Mouse (Mus musculus) neural tube, embryonic 15.5 days (tissue): Measurements from ENCODE around the gene Pla2g1b. TPM values are rescaled to one million over a fixed set of nuclear protein-coding genes. Genes with fewer than 3 reads are reported as not detected.

Source experiments
- ATAC-seq: fragments of 200-750 bp; cut with Nextera tagmentation; 2 replicates; pipeline ENCODE4 v1.8.0; 2017; ENCODE audit warnings: mild to moderate bottlenecking, moderate TSS enrichment, moderate library complexity; ENCODE audit not compliant: low FRiP score
- H3K27ac ChIP-seq: fragments of 300-500 bp; sonication (generic); replicated peaks from 2 replicates; pipeline ENCODE4 v1.5.1; 2015; ENCODE audit warnings: mild to moderate bottlenecking, inconsistent platforms
- H3K27me3 ChIP-seq: fragments of 300-500 bp; sonication (generic); replicated peaks from 2 replicates; pipeline ENCODE4 v1.6.1; 2015; ENCODE audit warnings: inconsistent platforms
- H3K36me3 ChIP-seq: fragments of 300-500 bp; sonication (generic); 2 replicates; pipeline ENCODE4 v1.6.1; 2015; ENCODE audit warnings: inconsistent platforms
- H3K4me1 ChIP-seq: fragments of 300-500 bp; sonication (generic); 2 replicates; pipeline ENCODE4 v1.6.1; 2015; ENCODE audit warnings: inconsistent platforms
- H3K4me2 ChIP-seq: fragments of 300-500 bp; sonication (generic); 2 replicates; pipeline ENCODE4 v1.6.1; 2015; ENCODE audit warnings: inconsistent platforms, mild to moderate bottlenecking, moderate library complexity
- H3K4me3 ChIP-seq: fragments of 300-500 bp; sonication (generic); replicated peaks from 2 replicates; pipeline ENCODE4 v1.5.1; 2015; ENCODE audit warnings: mild to moderate bottlenecking, inconsistent platforms
- H3K9ac ChIP-seq: fragments of 300-500 bp; sonication (generic); replicated peaks from 2 replicates; pipeline ENCODE4 v1.6.1; 2015; ENCODE audit warnings: mild to moderate bottlenecking, inconsistent platforms
- H3K9me3 ChIP-seq: fragments of 300-500 bp; sonication (generic); replicated peaks from 2 replicates; pipeline ENCODE4 v1.6.1; 2016; ENCODE audit warnings: inconsistent platforms
- WGBS: fragments of 180-500 bp; shearing (Covaris S2); methylation state at CpG from one replicate; pipeline ENCODE4 v1.1.7; 2015; ENCODE audit warnings: mixed read lengths; 5-methylcytosine and 5-hydroxymethylcytosine counted together
- polyA plus RNA-seq: library from polyadenylated mRNA; unstranded; fragments of >200 nt; fragmentation: Nextera tagmentation; extraction: Ambion mirVana; gene quantifications from 2 replicates; pipeline ENCODE4 v1.2.1, GENCODE M21; 2015

Gene Pla2g1b
- polyA plus RNA-seq, 1 experiment from 2014 or later, result 0.81 TPM

DNA sequence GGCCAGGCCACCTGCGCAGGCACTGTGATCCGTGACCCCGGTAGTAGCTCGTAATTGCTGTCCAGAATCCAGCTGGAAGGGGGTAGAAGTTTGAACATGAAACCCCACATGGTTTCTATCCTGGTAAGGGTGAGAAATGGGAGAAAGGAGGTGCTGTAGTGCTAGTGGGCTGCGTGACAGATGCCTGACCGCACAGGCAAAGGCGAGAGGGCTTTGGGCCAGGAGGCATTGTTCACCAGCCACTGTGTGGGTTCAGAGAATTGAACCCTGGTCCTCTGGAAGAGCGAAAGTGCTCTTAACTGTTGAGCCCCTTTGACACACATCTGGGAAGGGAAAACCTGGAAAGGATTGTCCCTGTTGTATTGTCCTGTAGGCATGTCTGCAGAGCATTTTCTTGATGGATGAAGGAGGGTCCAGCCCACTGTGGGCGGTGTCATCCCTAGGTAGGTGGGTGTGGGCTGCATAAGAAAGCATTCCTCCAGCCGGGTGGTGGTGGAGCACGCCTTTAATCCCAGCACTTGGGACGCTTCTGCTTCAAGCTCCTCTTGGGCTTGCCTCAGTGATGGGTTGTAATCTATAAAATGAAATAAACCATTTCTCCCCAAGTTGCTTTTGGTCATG is 10.2 kb downstream of the Pla2g1b start:
- peak overlapping the region; percentile 64 for H3K4me2 ChIP-seq
- peaks cover 19% of the 10 kb centered on the region for H3K4me1 ChIP-seq
- H3K4me3 ChIP-seq, result peak overlapping the region; percentile 47
- no peaks in the 10 kb centered on the region for H3K9me3 ChIP-seq
- no peak overlapping the region; the same call in 1 of the 2 replicates for H3K27ac ChIP-seq
- no peaks in the 10 kb centered on the region for H3K27me3 ChIP-seq
- ATAC-seq, result peak; percentile 42; the same call in 1 of the 2 replicates
- peaks cover 9% of the 10 kb centered on the region; the same call in 1 of the 2 replicates for H3K36me3 ChIP-seq
- 47% methylated on average over 12 of the region's 12 CpGs for WGBS
- 0 out of 2 replicates have a peak overlapping the region, but pooled peaks have one; percentile 44 for H3K9ac ChIP-seq

DNA sequence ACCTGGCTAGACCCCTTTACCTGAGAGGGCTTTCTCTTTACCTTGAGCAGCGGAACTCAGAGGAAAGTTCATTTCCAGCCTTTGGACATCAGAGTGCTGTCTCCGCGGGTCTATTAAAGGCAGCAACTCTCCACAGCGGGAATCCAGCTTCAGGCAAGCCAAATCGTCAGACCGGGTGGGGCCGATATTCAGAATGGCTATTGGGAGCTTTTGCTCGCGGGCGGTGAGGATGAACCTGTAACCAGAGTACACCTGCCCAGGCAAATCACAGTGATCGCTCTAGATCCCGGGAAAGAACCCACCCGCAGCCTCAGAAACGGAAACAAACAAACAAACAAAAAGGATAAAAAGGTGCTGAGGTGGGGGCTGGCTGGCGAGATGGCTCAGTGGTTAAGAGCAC is 13.5 kb downstream of the Pla2g1b start:
- no peak for ATAC-seq
- no peak overlapping the region for H3K4me2 ChIP-seq
- peaks cover 9% of the 10 kb centered on the region; the same call in 1 of the 2 replicates for H3K36me3 ChIP-seq
- no peaks in the 10 kb centered on the region for H3K9me3 ChIP-seq
- H3K27ac ChIP-seq, result no peak overlapping the region
- H3K4me3 ChIP-seq, result no peak overlapping the region
- peaks cover 44% of the 10 kb centered on the region for H3K4me1 ChIP-seq
- H3K9ac ChIP-seq, result no peak overlapping the region
- 46% methylated on average over 15 of the region's 15 CpGs for WGBS
- no peaks in the 10 kb centered on the region for H3K27me3 ChIP-seq

DNA sequence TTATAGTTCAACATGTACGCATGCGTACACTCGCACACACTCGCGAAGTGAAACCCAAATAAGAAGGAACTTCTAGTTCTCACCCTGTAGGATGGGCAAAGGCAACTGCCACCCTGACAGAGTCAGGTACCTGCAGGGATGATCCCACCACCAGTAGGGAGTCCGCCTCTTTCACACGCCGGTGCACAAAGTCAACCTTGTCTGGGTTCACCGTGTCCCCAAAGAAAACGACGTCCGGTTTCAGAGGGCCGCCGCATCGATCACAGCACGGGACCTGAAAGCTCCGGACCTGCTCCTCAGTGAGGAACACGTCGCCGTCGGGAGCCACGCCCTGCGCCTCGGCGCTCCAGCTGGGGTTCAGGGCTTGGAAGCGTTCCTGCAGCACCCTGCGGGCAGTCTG is 14.0 kb downstream of the Pla2g1b start:
- ATAC-seq, result no peak
- Histone ChIP-seq H3K4me1 (peaks cover 49% of the 10 kb centered on the region), H3K27me3 (no peaks in the 10 kb centered on the region), H3K9me3 (no peaks in the 10 kb centered on the region), H3K36me3 (peaks cover 9% of the 10 kb centered on the region; the same call in 1 of the 2 replicates), H3K27ac (no peak overlapping the region), H3K9ac (no peak overlapping the region), H3K4me3 (peak overlapping the region; percentile 19), H3K4me2 (peak overlapping the region; percentile 46)
- whole genome bisulfite sequencing, result 22% methylated on average over 27 of the region's 27 CpGs

DNA sequence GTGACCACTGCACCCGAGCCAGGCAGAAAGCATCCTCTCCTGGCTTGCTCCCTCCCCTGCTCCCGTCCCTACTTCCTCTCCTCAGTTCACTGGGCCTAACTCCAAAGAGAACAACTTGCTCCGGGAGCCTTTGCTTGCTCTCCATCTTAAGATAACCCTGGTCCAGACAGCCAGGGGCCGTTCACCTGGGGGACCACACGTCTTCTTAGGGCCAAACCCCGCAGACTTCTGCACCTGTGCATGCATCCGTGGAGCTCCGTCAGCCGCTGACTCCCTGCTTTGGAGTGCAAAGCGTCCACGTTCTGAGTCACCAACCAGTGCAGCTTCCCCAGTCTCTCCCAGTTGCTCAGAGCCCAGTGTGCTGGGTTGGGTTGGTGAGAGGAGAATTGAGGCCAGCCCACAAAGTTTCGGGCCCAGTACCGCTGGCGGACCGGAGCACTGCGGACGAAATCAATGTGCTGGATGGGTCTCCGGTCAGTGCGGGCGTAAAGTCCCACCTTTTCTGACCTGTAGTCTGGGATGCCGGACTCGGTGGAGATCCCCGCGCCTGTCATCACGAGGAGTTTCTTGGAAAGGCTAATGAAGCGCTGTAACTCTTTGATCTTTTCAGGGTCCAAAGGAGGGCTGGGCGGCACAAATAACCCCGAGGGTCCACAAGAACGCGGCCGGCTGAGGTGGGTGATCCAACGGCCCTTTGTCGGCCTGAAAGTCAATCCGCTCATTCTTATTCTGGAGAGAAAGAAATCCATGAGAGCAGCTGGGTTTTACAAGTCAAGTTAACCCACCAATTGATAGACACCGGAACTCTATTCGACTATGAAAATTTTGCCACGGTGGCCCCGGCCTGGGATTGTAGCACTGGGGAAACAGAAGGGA is 16.6 kb downstream of the Pla2g1b start:
- 22% methylated on average over 38 of the region's 38 CpGs for WGBS

DNA sequence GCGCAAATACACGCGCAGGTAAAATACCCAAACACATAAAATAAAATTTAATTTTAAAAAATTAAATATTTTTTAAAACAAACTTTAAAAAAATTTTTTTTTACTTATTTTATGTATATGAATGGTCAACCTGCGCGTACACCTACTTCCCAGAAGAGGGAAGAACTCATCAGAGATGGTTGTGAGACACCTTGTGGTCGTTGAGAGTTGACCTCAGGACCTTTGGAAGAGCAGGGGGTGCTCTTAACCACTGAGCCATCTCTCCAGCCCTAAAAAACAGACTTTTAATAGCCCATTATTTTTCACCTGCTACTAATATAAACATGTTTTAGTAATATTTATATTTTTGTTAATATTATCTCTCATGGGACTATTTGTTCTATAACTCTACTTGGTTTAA is 17.3 kb downstream of the Pla2g1b start:
- Histone ChIP-seq H3K9me3 (no peaks in the 10 kb centered on the region), H3K36me3 (peaks cover 9% of the 10 kb centered on the region; the same call in 1 of the 2 replicates), H3K27me3 (no peaks in the 10 kb centered on the region), H3K27ac (no peak overlapping the region), H3K4me3 (0 out of 2 replicates have a peak overlapping the region, but pooled peaks have one; percentile 21), H3K4me1 (peaks cover 43% of the 10 kb centered on the region), H3K4me2 (peak overlapping the region; percentile 51), H3K9ac (no peak overlapping the region)
- 31% methylated on average over 6 of the region's 6 CpGs for WGBS
- no peak for ATAC-seq

More for the DNA sequence above, 16.6 kb downstream of the Pla2g1b start:
- Histone ChIP-seq H3K9me3 (no peaks in the 10 kb centered on the region), H3K9ac (peak overlapping the region; percentile 34; the same call in 1 of the 2 replicates), H3K4me2 (peak overlapping the region; percentile 51), H3K4me3 (peak overlapping the region; percentile 21), H3K36me3 (peaks cover 9% of the 10 kb centered on the region; the same call in 1 of the 2 replicates), H3K4me1 (peaks cover 40% of the 10 kb centered on the region), H3K27me3 (no peaks in the 10 kb centered on the region), H3K27ac (no peak overlapping the region)
- ATAC-seq, result no peak

DNA sequence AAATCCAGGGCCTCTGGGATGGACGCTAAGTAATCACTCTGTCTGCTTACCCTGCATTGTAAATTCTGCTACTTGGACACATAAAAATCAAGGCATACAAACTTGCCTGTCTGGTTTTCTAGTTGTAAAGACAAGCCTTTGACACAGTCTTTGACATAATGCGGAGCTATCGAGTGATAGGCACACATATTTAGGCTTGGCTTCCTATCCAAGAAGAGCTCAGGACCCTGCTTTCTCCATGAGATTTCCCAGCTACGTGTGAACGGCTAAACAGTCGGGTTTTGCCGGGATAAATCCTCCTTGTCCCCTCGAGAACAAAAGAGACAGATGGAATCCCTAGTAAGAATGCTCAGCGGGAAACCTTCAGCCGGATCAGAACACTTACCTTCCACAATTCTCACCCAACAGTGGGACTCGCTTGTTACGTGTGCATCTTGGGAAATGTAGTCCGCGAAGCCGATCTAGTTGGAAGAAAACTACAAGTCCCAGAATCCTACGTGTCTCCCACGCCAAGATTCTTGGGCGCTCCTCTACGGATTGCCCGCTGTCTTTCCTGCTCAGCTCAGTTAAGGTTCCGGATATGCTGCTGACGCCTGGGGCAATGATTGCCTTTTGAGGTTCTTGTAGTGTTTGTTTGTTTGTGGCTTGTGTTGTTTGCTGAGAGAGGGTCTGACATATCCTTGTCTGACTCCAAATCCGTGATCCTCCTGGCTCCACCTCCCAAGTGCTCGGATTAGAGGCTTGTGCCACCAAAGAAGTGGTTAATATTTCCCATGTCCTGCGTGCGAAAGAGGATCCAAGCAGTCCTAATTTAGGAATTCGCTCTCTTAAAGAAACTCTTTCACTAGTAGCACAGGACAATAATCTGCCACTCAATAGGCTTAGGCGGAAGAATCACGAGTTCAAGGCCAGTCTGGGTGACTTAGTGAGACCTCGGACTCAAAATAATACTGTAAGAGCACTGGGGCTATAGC is 18.2 kb downstream of the Pla2g1b start, which contains the start of gene Sirt4:
Sirt4 (minus strand) TSS at position 779 of the 974 bp plus-strand sequence.
- peak within 1 kb of the TSS; percentile 70 for H3K4me2 ChIP-seq
- peak within 1 kb of the TSS; percentile 55 for H3K9ac ChIP-seq
- H3K36me3 ChIP-seq, result peaks cover 9% of the 10 kb centered on the region; the same call in 1 of the 2 replicates
- peak within 1 kb of the TSS; percentile 84 for H3K27ac ChIP-seq
- WGBS, result 7% methylated on average over 30 of the region's 30 CpGs
- H3K4me3 ChIP-seq, result peak within 1 kb of the TSS; percentile 48
- H3K27me3 ChIP-seq, result no peaks in the 10 kb centered on the region
- peaks cover 47% of the 10 kb centered on the region for H3K4me1 ChIP-seq
- H3K9me3 ChIP-seq, result no peaks in the 10 kb centered on the region
- ATAC-seq, result peak; percentile 87

DNA sequence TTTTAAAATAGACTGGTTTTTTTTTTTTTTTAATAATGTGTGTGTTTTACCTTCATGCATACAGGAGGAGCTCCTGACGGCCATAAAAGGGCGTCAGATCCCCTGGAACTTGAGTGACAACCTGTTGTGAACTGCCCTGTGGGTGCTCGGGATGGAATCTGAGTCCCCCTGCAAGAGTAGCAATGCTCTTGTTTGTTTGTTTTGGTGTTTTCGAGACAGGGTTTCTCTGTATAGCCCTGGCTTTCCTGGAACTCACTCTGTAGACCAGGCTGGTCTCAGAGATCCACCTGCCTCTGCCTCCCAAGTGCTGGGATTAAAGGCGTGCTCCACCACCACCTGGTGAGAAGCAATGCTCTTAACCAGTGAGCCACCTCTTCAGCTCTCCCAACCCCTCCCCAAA is 18.9 kb downstream of the Pla2g1b start:
- peak overlapping the region; percentile 70 for H3K4me2 ChIP-seq
- ATAC-seq, result no peak
- H3K27me3 ChIP-seq, result no peaks in the 10 kb centered on the region
- 67% methylated on average over 5 of the region's 5 CpGs for WGBS
- peak overlapping the region; percentile 84 for H3K27ac ChIP-seq
- no peaks in the 10 kb centered on the region for H3K9me3 ChIP-seq
- H3K4me3 ChIP-seq, result peak overlapping the region; percentile 48
- H3K36me3 ChIP-seq, result 0 out of 2 replicates have a peak, but pooled peaks cover 3% of the 10 kb centered on the region
- peaks cover 43% of the 10 kb centered on the region for H3K4me1 ChIP-seq
- peak overlapping the region; percentile 51 for H3K9ac ChIP-seq

DNA sequence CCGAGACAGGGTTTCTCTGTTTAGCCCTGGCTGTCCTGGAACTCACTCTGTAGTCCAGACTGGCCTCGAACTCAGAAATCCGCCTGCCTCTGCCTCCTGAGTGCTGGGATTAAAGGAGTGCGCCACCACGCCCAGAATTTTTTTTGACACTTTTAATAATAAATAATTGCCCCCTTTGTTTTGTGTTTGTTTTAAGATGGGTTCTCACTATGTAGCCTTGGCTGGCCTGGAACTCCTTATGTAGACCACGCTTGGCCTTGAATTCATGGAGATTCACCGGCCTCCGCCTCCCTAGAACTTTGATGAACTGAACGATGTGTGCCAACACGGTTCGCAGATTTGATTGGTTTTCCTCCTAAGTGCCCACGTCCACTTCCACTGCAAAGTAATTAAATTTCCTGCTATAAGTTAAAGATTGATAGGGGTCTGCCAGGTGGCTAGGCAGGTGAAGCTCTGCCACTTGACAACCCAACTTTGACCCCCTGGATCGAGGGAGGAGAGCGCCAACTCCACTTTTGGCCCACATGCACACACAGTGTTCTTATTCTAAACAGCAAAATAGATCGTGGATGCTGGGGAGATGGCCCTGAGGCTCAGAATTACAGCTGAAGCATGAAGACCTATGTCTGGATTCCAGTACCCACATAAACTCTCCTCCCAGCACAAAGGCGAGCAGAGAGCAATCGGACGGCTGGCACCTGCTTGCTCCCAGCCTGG is 19.6 kb downstream of the Pla2g1b start:
- no peak overlapping the region for H3K9ac ChIP-seq
- no peak overlapping the region for H3K27ac ChIP-seq
- peaks cover 39% of the 10 kb centered on the region for H3K4me1 ChIP-seq
- H3K27me3 ChIP-seq, result no peaks in the 10 kb centered on the region
- ATAC-seq, result no peak
- no peaks in the 10 kb centered on the region for H3K36me3 ChIP-seq
- WGBS, result 84% methylated on average over 17 of the region's 18 CpGs
- H3K9me3 ChIP-seq, result no peaks in the 10 kb centered on the region
- no peak overlapping the region for H3K4me2 ChIP-seq
- no peak overlapping the region for H3K4me3 ChIP-seq

DNA sequence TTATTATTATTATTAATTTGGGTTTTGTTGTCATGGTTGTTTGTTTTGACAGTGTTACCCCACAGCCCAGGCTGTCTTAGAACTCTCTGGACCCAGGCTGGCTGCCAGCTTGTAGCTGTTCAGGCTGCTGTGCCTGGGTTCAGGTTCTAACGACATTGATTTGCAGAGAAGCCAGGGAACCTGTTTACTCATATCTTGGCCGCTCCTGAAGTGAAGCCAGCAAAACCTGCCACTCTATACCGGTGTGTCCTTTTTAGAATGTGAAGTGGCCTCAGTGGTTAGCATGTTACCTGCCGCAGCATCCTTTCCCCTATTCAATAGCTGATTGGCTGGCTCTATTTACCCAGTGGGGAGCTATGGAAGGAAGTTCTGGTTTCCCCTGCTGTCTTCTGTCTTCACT is 20.7 kb downstream of the Pla2g1b start:
- Histone ChIP-seq H3K27ac (no peak overlapping the region), H3K4me3 (no peak overlapping the region)

DNA sequence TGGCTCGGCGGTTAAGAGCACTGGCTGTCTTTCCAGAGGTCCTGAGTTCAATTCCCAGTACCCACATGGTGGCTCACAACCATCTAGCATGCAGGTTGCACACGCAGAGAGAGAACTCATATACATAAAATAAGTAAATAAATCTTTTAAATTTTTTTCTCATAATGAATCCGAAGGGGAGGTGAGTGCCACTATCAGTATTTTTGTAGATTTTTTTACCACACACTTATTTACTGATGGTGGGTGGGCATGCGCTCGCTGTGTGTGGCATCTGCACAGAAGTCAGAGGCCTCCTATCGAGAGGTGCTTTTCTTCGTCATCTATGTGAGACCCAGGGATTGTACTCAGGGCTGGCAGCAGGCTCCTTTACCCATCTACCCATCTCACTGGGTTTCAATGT is 21.3 kb downstream of the Pla2g1b start:
- Histone ChIP-seq H3K36me3 (no peaks in the 10 kb centered on the region), H3K9ac (no peak overlapping the region), H3K4me1 (peaks cover 47% of the 10 kb centered on the region), H3K9me3 (no peaks in the 10 kb centered on the region), H3K4me3 (no peak overlapping the region), H3K4me2 (no peak overlapping the region), H3K27me3 (no peaks in the 10 kb centered on the region), H3K27ac (no peak overlapping the region)
- ATAC-seq, result no peak
- WGBS, result 88% methylated on average over 8 of the region's 8 CpGs

More for the DNA sequence above, 20.7 kb downstream of the Pla2g1b start:
- Histone ChIP-seq H3K9ac (no peak overlapping the region), H3K4me2 (no peak overlapping the region), H3K4me1 (peaks cover 46% of the 10 kb centered on the region), H3K27me3 (no peaks in the 10 kb centered on the region), H3K9me3 (no peaks in the 10 kb centered on the region), H3K36me3 (no peaks in the 10 kb centered on the region)
- 54% methylated on average over 4 of the region's 4 CpGs for WGBS
- no peak for ATAC-seq
